Mouse (Mus musculus) MEL (cell line): ENCODE data around the gene Arap1. TPM values are rescaled to one million over a fixed set of nuclear protein-coding genes. Genes with fewer than 3 reads are reported as not detected.

Source experiments
- DNase-seq: peaks from one replicate; pipeline ENCODE4 v3.0.0; 2011; ENCODE audit warnings: low read depth, low spot score
- H3K27ac ChIP-seq: 2 replicates; pipeline ENCODE4 v1.5.1; 2012; ENCODE audit warnings: low read depth, mild to moderate bottlenecking, control low read depth, low read length, moderate library complexity; ENCODE audit not compliant: control insufficient read depth
- H3K27me3 ChIP-seq, 2 experiments: fragments of 150-350 bp in 1 of 2; sonication (generic) in 1 of 2; 2 replicates each; pipeline ENCODE4 v1.6.1; 2012; ENCODE audit warnings: low read length in 2 of 2, mild to moderate bottlenecking in 2 of 2, improper control_type of control experiment in 1 of 2, moderate library complexity in 1 of 2; ENCODE audit not compliant: insufficient read depth in 2 of 2, control insufficient read depth in 1 of 2
- H3K36me3 ChIP-seq, 2 experiments: 2 replicates each; pipeline ENCODE4 v1.6.1; 2012 to 2014; ENCODE audit warnings: low read length in 2 of 2, improper control_type of control experiment in 1 of 2, inconsistent platforms in 1 of 2, mild to moderate bottlenecking in 1 of 2; ENCODE audit not compliant: insufficient read depth in 2 of 2, control insufficient read depth in 1 of 2
- H3K4me1 ChIP-seq, 2 experiments: fragments of 150-350 bp in 1 of 2; sonication (generic) in 1 of 2; 2 replicates each; pipeline ENCODE4 v1.6.1; 2012; ENCODE audit warnings: low read length in 2 of 2, improper control_type of control experiment in 1 of 2, mild to moderate bottlenecking in 1 of 2; ENCODE audit not compliant: insufficient read depth in 2 of 2, control insufficient read depth in 1 of 2
- H3K4me3 ChIP-seq, 2 experiments: fragments of 150-350 bp in 1 of 2; sonication (generic) in 1 of 2; 2 replicates each; pipeline ENCODE4 v1.5.1; 2012; ENCODE audit warnings: low read depth in 2 of 2, low read length in 2 of 2, mild to moderate bottlenecking in 2 of 2, moderate library complexity in 2 of 2, control low read depth in 1 of 2, improper control_type of control experiment in 1 of 2; ENCODE audit not compliant: control insufficient read depth in 1 of 2, insufficient read depth in 1 of 2
- H3K79me2 ChIP-seq: 2 replicates; pipeline ENCODE4 v1.6.1; 2012; ENCODE audit warnings: mild to moderate bottlenecking, low read length, moderate library complexity; ENCODE audit not compliant: control insufficient read depth, poor library complexity, insufficient read depth
- H3K9ac ChIP-seq: 2 replicates; pipeline ENCODE4 v1.6.1; 2012; ENCODE audit warnings: low read depth, mild to moderate bottlenecking, control low read depth, low read length, moderate library complexity; ENCODE audit not compliant: control insufficient read depth, poor library complexity, severe bottlenecking
- H3K9me3 ChIP-seq: fragments of 150-350 bp; sonication (generic); replicated peaks from 2 replicates; pipeline ENCODE4 v1.6.1; 2012; ENCODE audit warnings: mild to moderate bottlenecking, low read length, improper control_type of control experiment, moderate library complexity; ENCODE audit not compliant: insufficient read depth
- CHD1 ChIP-seq: IDR thresholded peaks from 2 replicates; pipeline ENCODE4 v1.6.1; 2012; ENCODE audit warnings: low read depth, mild to moderate bottlenecking, inconsistent platforms, low read length, improper control_type of control experiment
- CHD2 ChIP-seq: IDR thresholded peaks from 2 replicates; pipeline ENCODE4 v1.6.1; 2011; ENCODE audit warnings: low read length, improper control_type of control experiment
- CTCF ChIP-seq, 3 experiments: IDR thresholded peaks in 2 of 3; conservative IDR thresholded peaks in 1 of 3; 2 replicates each; pipeline ENCODE4 v1.5.1; 2011 to 2012; ENCODE audit warnings: low read length in 3 of 3, low read depth in 2 of 3, mild to moderate bottlenecking in 2 of 3, improper control_type of control experiment in 1 of 3, inconsistent platforms in 1 of 3, mixed read lengths in 1 of 3, moderate library complexity in 1 of 3; ENCODE audit not compliant: control insufficient read depth in 1 of 3, insufficient read depth in 1 of 3, poor library complexity in 1 of 3, severe bottlenecking in 1 of 3
- ELF1 ChIP-seq: IDR thresholded peaks from 2 replicates; pipeline ENCODE4 v1.6.1; 2014; ENCODE audit warnings: low read depth, mild to moderate bottlenecking, inconsistent platforms, low read length, improper control_type of control experiment, moderate library complexity
- ETS1 ChIP-seq: IDR thresholded peaks from 2 replicates; pipeline ENCODE4 v1.6.1; 2012; ENCODE audit warnings: low read depth, mild to moderate bottlenecking, inconsistent platforms, low read length, improper control_type of control experiment, moderate library complexity
- GABPA ChIP-seq: IDR thresholded peaks from 2 replicates; pipeline ENCODE4 v1.6.1; 2012; ENCODE audit warnings: low read depth, mild to moderate bottlenecking, inconsistent platforms, low read length, improper control_type of control experiment, moderate library complexity
- GATA1 ChIP-seq: IDR thresholded peaks from 2 replicates; pipeline ENCODE4 v1.6.1; 2011; ENCODE audit warnings: low read depth, low read length, improper control_type of control experiment
- HCFC1 ChIP-seq: IDR thresholded peaks from 2 replicates; pipeline ENCODE4 v1.6.1; 2012; ENCODE audit warnings: low read depth, mild to moderate bottlenecking, inconsistent platforms, low read length, improper control_type of control experiment, moderate library complexity
- JUND ChIP-seq: IDR thresholded peaks from 2 replicates; pipeline ENCODE4 v1.6.1; 2011; ENCODE audit warnings: low read depth, mild to moderate bottlenecking, improper control_type of control experiment, low read length
- KAT2A ChIP-seq: conservative IDR thresholded peaks from 2 replicates; pipeline ENCODE4 v1.6.1; 2012; ENCODE audit warnings: low read depth, low read length, improper control_type of control experiment, inconsistent platforms
- MAFK ChIP-seq: IDR thresholded peaks from 2 replicates; pipeline ENCODE4 v1.6.1; 2011; ENCODE audit warnings: low read depth, mild to moderate bottlenecking, low read length, improper control_type of control experiment, borderline replicate concordance
- MEF2A ChIP-seq: IDR thresholded peaks from 2 replicates; pipeline ENCODE4 v1.6.1; 2014; ENCODE audit warnings: low read depth, mild to moderate bottlenecking, inconsistent platforms, low read length, improper control_type of control experiment; ENCODE audit not compliant: poor library complexity, insufficient replicate concordance, severe bottlenecking; ENCODE audit errors: extremely low read depth
- MXI1 ChIP-seq: IDR thresholded peaks from 2 replicates; pipeline ENCODE4 v1.6.1; 2011; ENCODE audit warnings: mild to moderate bottlenecking, low read depth, low read length, improper control_type of control experiment
- MYB ChIP-seq: IDR thresholded peaks from 2 replicates; pipeline ENCODE4 v1.6.1; 2011; ENCODE audit warnings: mild to moderate bottlenecking, low read depth, low read length, improper control_type of control experiment
- MYC ChIP-seq: IDR thresholded peaks from 2 replicates; pipeline ENCODE4 v1.6.1; 2011; ENCODE audit warnings: low read depth, mild to moderate bottlenecking, low read length, improper control_type of control experiment, moderate library complexity
- NELFE ChIP-seq: IDR thresholded peaks from 2 replicates; pipeline ENCODE4 v1.6.1; 2011; ENCODE audit warnings: low read depth, low read length, improper control_type of control experiment
- NRF1 ChIP-seq: IDR thresholded peaks from 2 replicates; pipeline ENCODE4 v1.6.1; 2014; ENCODE audit warnings: low read depth, mild to moderate bottlenecking, inconsistent platforms, low read length, improper control_type of control experiment, moderate library complexity; ENCODE audit not compliant: poor library complexity, insufficient read depth, severe bottlenecking
- POLR2AphosphoS5 ChIP-seq: IDR thresholded peaks from 2 replicates; pipeline ENCODE4 v1.6.1; 2012; ENCODE audit warnings: low read depth, borderline replicate concordance, mild to moderate bottlenecking, inconsistent platforms, low read length, moderate library complexity, mixed read lengths
- RAD21 ChIP-seq: IDR thresholded peaks from 2 replicates; pipeline ENCODE4 v1.6.1; 2011; ENCODE audit warnings: mild to moderate bottlenecking, low read depth, low read length, improper control_type of control experiment
- RCOR1 ChIP-seq: IDR thresholded peaks from 2 replicates; pipeline ENCODE4 v1.6.1; 2012; ENCODE audit warnings: low read depth, mild to moderate bottlenecking, inconsistent platforms, low read length, improper control_type of control experiment
- SIN3A ChIP-seq: IDR thresholded peaks from 2 replicates; pipeline ENCODE4 v1.6.1; 2012; ENCODE audit warnings: low read length, improper control_type of control experiment, inconsistent platforms
- SMC3 ChIP-seq: IDR thresholded peaks from 2 replicates; pipeline ENCODE4 v1.6.1; 2011; ENCODE audit warnings: low read depth, low read length, improper control_type of control experiment
- TAL1 ChIP-seq: IDR thresholded peaks from 2 replicates; pipeline ENCODE4 v1.6.1; 2012; ENCODE audit warnings: mild to moderate bottlenecking, inconsistent platforms, low read length, moderate library complexity, mixed read lengths
- TCF12 ChIP-seq: IDR thresholded peaks from 2 replicates; pipeline ENCODE4 v1.6.1; 2014; ENCODE audit warnings: low read depth, mild to moderate bottlenecking, inconsistent platforms, low read length, improper control_type of control experiment, moderate library complexity
- UBTF ChIP-seq: IDR thresholded peaks from 2 replicates; pipeline ENCODE4 v1.6.1; 2012; ENCODE audit warnings: low read depth, mild to moderate bottlenecking, inconsistent platforms, low read length, improper control_type of control experiment, moderate library complexity, borderline replicate concordance; ENCODE audit not compliant: insufficient read depth
- USF2 ChIP-seq, 2 experiments: IDR thresholded peaks; 2 replicates each; pipeline ENCODE4 v1.6.1; 2011 to 2012; ENCODE audit warnings: improper control_type of control experiment in 2 of 2, low read length in 2 of 2, borderline replicate concordance in 1 of 2, inconsistent platforms in 1 of 2, low read depth in 1 of 2, mild to moderate bottlenecking in 1 of 2; ENCODE audit not compliant: insufficient read depth in 1 of 2
- ZC3H11A ChIP-seq: IDR thresholded peaks from 2 replicates; pipeline ENCODE4 v1.6.1; 2012; ENCODE audit warnings: low read depth, mild to moderate bottlenecking, inconsistent platforms, low read length, improper control_type of control experiment
- ZKSCAN1 ChIP-seq: IDR thresholded peaks from 2 replicates; pipeline ENCODE4 v1.6.1; 2012; ENCODE audit warnings: low read depth, mild to moderate bottlenecking, inconsistent platforms, low read length, improper control_type of control experiment, moderate library complexity
- ZMIZ1 ChIP-seq: IDR thresholded peaks from 2 replicates; pipeline ENCODE4 v1.6.1; 2012; ENCODE audit warnings: low read depth, mild to moderate bottlenecking, inconsistent platforms, low read length, improper control_type of control experiment, moderate library complexity
- ZNF384 ChIP-seq: IDR thresholded peaks from 2 replicates; pipeline ENCODE4 v1.6.1; 2012; ENCODE audit warnings: low read depth, mild to moderate bottlenecking, inconsistent platforms, low read length, improper control_type of control experiment
- polyA plus RNA-seq, 2 experiments: library from polyadenylated mRNA; stranded (reverse) in 1 of 2; unstranded in 1 of 2; fragments of >175 nt in 1 of 2; fragments of >200 nt in 1 of 2; gene quantifications; 2 replicates each; pipeline versions ENCODE4 v1.2.1 to v1.2.4; 2012; ENCODE audit warnings: low replicate concordance in 2 of 2, low read depth in 1 of 2; ENCODE audit not compliant: insufficient read length in 2 of 2, insufficient read depth in 1 of 2, missing spikeins in 1 of 2
- total RNA-seq: library from RNA; depleted of rRNA; stranded (reverse); fragments of 300-350 nt; gene quantifications from 2 replicates; pipeline ENCODE4 v1.2.3, GENCODE M21; 2012

Arap1 gene
- total and polyA plus RNA-seq, 3 experiments = 13.6 to 27.1 TPM; not detected in 1

DNA sequence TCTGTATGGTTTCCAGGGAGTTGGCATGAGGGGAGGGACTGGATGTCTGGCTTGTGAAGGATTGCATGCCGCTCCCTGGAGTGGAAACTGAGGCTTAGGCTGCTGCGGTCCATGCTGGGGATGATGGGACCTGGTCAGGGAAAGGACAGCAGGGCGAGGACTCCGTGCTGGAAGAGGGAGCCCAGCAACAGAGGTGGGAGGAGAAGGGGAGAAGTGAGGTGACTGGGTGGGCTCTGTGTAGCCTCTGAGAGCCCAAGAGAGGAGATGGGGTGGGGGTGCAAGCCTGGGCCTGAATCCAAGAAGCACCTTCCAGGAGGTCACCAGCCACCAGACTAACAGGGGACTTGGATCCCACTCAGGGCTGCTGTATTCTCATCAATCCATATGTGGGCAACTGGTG is 108.5 kb downstream of the Arap1 start:
- no peak overlapping the region for H3K9ac ChIP-seq
- H3K27me3 ChIP-seq = peaks cover 4 to 6% of the 10 kb centered on the region in 2 experiments
- no peak overlapping the region for H3K27ac ChIP-seq
- no peak for DNase-seq
- H3K4me1 ChIP-seq = no peaks in the 10 kb centered on the region
- H3K36me3 ChIP-seq = no peaks in the 10 kb centered on the region
- TF ChIP-seq USF2 (IDR thresholded peaks at IDR 0.05; ENCODE audit: borderline replicate concordance in 1 of 2, insufficient read depth in 1 of 2, low read depth in 1 of 2, low read length in 2 of 2) (no peak), MYC (no peak), POLR2AphosphoS5 (no peak), RAD21 (no peak), GATA1 (no peak), MAFK (no peak), KAT2A (no peak), ELF1 (no peak), ZMIZ1 (no peak), TAL1 (no peak), ETS1 (no peak), MYB (no peak), ZC3H11A (no peak), NELFE (no peak), MEF2A (no peak), NRF1 (no peak), ZKSCAN1 (no peak), RCOR1 (no peak), JUND (no peak), CTCF (IDR thresholded peaks at IDR 0.05 in 2 of 3, conservative IDR thresholded peaks at IDR 0.05 in 1 of 3; ENCODE audit: control insufficient read depth in 1 of 3, insufficient read depth in 1 of 3, low read depth in 2 of 3, low read length in 3 of 3, poor library complexity in 1 of 3, severe bottlenecking in 1 of 3) (no peak)
- no peaks in the 10 kb centered on the region for H3K79me2 ChIP-seq
- H3K4me3 ChIP-seq = no peak overlapping the region
- H3K9me3 ChIP-seq = no peaks in the 10 kb centered on the region

DNA sequence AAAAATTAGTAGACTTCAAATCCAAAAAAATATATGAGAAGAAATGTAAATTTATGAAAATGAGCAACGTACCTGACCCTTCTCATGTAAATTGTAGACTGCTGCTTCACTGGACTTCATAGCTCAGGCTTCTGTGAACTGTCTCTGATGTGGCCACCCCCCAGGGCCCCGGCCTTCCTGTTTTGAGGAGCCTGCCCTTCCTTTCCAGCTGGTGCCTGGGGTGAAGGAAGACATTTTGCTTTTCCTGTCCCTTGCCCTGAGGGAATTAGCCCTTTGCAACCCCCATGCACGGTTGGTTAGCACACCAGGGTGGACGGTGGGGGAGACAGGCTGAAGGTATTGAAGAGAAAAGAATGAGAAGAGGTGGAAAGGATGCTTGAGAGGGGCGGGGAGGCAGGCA is 108.9 kb downstream of the Arap1 start:
- no peak overlapping the region for H3K9ac ChIP-seq
- H3K4me1 ChIP-seq = no peaks in the 10 kb centered on the region
- H3K79me2 ChIP-seq = no peaks in the 10 kb centered on the region
- DNase-seq = no peak
- H3K27me3 ChIP-seq = peaks cover 0 to 3% of the 10 kb centered on the region in 2 experiments; a peak in 3 of 4 replicates
- no peaks in the 10 kb centered on the region for H3K36me3 ChIP-seq
- H3K27ac ChIP-seq = no peak overlapping the region
- no peaks in the 10 kb centered on the region for H3K9me3 ChIP-seq
- no peak for TF ChIP-seq ZNF384
- no peak for TF ChIP-seq GATA1
- no peak for TF ChIP-seq CTCF (IDR thresholded peaks at IDR 0.05 in 2 of 3, conservative IDR thresholded peaks at IDR 0.05 in 1 of 3; ENCODE audit: control insufficient read depth in 1 of 3, insufficient read depth in 1 of 3, low read depth in 2 of 3, low read length in 3 of 3, poor library complexity in 1 of 3, severe bottlenecking in 1 of 3)
- no peak for TF ChIP-seq UBTF
- no peak for TF ChIP-seq HCFC1
- TF ChIP-seq SIN3A = no peak
- TF ChIP-seq SMC3 = no peak
- no peak for TF ChIP-seq TCF12
- no peak for TF ChIP-seq KAT2A
- TF ChIP-seq MYB = no peak
- TF ChIP-seq USF2 (IDR thresholded peaks at IDR 0.05; ENCODE audit: borderline replicate concordance in 1 of 2, insufficient read depth in 1 of 2, low read depth in 1 of 2, low read length in 2 of 2) = no peak
- TF ChIP-seq MXI1 = no peak
- TF ChIP-seq GABPA = no peak
- no peak for TF ChIP-seq CHD2
- TF ChIP-seq CHD1 = no peak
- TF ChIP-seq ETS1 = no peak
- no peak for TF ChIP-seq ZKSCAN1
- no peak overlapping the region for H3K4me3 ChIP-seq
